Mouse (Mus musculus) bone marrow, adult 2 months (tissue): ENCODE measurements around the gene Majin.

ENCODE experiments used
- CTCF ChIP-seq: fragments of 200-500 bp; IDR thresholded peaks from 2 replicates; pipeline ENCODE4 v1.5.1; 2011; ENCODE audit warnings: low read length, control low read depth; ENCODE audit not compliant: control insufficient read depth, insufficient read depth
- POLR2A ChIP-seq: fragments of 200-500 bp; IDR thresholded peaks from 2 replicates; pipeline ENCODE4 v1.6.1; 2011; ENCODE audit warnings: low read depth, mild to moderate bottlenecking, control low read depth, low read length, borderline replicate concordance; ENCODE audit not compliant: control insufficient read depth

DNA sequence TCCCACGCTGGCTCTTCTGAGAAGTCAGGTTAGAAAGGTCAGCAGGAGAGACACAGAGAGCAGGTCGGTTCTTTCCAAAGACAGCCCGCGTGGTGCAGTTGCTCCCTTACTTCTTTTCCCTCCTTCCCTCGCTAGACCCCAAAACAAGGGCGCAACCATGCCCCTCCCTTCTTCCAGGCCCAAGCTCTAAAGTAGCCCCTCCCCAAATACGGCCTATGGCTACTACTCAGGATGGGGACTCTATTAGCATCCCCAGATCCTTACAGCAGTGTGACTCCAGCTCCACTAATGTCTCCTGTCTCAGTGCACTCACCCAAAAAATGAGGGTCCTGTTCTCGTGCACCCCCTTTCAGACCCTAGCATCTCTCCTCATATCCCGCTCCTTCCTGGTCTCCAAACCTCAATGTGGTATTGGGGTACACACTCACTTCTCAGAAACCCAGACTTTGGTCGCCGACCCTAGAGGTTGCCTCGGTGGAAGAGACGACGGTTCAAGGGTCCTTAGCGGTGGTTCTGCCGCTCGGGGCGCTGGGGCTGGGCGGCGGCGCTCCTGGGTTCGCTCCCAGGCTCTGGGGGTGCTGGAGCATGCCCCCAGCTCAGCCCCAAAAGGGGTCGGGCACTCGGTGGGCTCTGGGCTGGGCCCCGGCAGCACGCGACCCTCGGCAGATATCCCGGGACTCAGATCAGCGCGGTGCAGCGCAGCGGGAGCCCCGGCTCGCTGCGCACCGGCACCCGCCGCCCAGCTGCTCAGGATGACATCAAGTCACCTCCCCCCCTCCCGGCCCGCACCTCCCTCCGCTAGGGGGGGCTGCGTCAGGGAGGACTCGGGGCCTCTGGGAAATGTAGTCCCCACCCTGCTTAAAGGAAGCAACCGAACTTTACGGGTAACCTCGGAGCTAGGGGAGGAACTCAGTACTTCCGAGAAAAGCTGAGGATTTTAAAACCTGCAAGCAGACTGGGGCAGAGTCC, 51.2 kb downstream of the Majin start, which contains the start of gene Ppp2r5b:
- TF ChIP-seq CTCF (peak; percentile 32; the same call in 1 of the 2 replicates), POLR2A (peak; percentile 62; the same call in 1 of the 2 replicates)
